Comparison of ENCODE assay signal across 8 mouse cellular contexts in genomic region chr1:119051938-119052551, GRCm38 (mm10). TPM values are rescaled to one million over a fixed set of nuclear protein-coding genes. Genes with fewer than 3 reads are reported as not detected.
A peak's percentile ranks its signal among the peaks of the same experiment; 100 is the strongest.
DNase-seq lines count a peak whose midpoint lies in the region; ATAC-seq lines count a peak whose summit lies in the region.

No protein-coding gene starts in this region.

- H3K9ac ChIP-seq in hindbrain, embryonic 14.5 days, result peak overlapping the region; percentile 35
- peak overlapping the region; percentile 26; the same call in 1 of the 2 replicates for H3K9ac ChIP-seq in midbrain, embryonic 15.5 days

- ATAC-seq in hindbrain, embryonic 14.5 days (ENCODE audit: low FRiP score), result no peak
- no peak for ATAC-seq in midbrain, embryonic 15.5 days (replicated peaks)
- ATAC-seq in erythroblast, adult 5-6 weeks (replicated peaks; ENCODE audit: low FRiP score, poor library complexity, severe bottlenecking), result no peak

- no peaks in the 10 kb centered on the region for H3K36me3 ChIP-seq in hindbrain, embryonic 14.5 days (replicated peaks; ENCODE audit: control insufficient read depth, insufficient read depth)
- H3K36me3 ChIP-seq in midbrain, embryonic 15.5 days (replicated peaks), result no peaks in the 10 kb centered on the region

- peaks cover 37% of the 10 kb centered on the region for H3K27me3 ChIP-seq in hindbrain, embryonic 14.5 days (ENCODE audit: control insufficient read depth, insufficient read depth, low read length)
- H3K27me3 ChIP-seq in midbrain, embryonic 15.5 days (replicated peaks), result peaks cover 36% of the 10 kb centered on the region

- H3K4me2 ChIP-seq in hindbrain, embryonic 14.5 days (replicated peaks), result peak overlapping the region; percentile 99
- peak overlapping the region; percentile 98 for H3K4me2 ChIP-seq in midbrain, embryonic 15.5 days

- H3K4me1 ChIP-seq in hindbrain, embryonic 14.5 days (replicated peaks; ENCODE audit: control insufficient read depth, insufficient read depth, low read length), result peaks cover 39% of the 10 kb centered on the region
- H3K4me1 ChIP-seq in midbrain, embryonic 15.5 days, result peaks cover 58% of the 10 kb centered on the region

- WGBS in hindbrain, embryonic 14.5 days, result 0% methylated on average over 21 of the region's 21 CpGs
- 0% methylated on average over 21 of the region's 21 CpGs for WGBS in midbrain, embryonic 15.5 days

- peak overlapping the region; percentile 45 for H3K4me3 ChIP-seq in hindbrain, embryonic 14.5 days (replicated peaks; ENCODE audit: low read length)
- peak overlapping the region; percentile 44 for H3K4me3 ChIP-seq in midbrain, embryonic 15.5 days

- DNase-seq in kidney, postnatal 4 days, result peak; percentile 37 to 60
- no peak for DNase-seq in kidney, adult 11 months
- DNase-seq in embryo, embryonic 9.5 days (ENCODE audit: extremely low spot score), result peak; percentile 64
- no peak for DNase-seq in hindbrain, embryonic 14.5 days (ENCODE audit: low spot score)
- no peak for DNase-seq in ovary, postnatal 14 days (ENCODE audit: low spot score)
- DNase-seq in adrenal gland, postnatal 36 days, result no peak

- peak overlapping the region; percentile 76 for H3K27ac ChIP-seq in hindbrain, embryonic 14.5 days
- H3K27ac ChIP-seq in midbrain, embryonic 15.5 days, result no peak overlapping the region

- no peaks in the 10 kb centered on the region for H3K9me3 ChIP-seq in hindbrain, embryonic 14.5 days (ENCODE audit: control insufficient read depth, low read length)
- no peaks in the 10 kb centered on the region for H3K9me3 ChIP-seq in midbrain, embryonic 15.5 days

RNA-seq across cellular contexts. Expression of gene Gli2, which starts 1.4 kb away (rescaled TPM):
- 1.8 and 2.0 TPM in 2 replicates for polyA plus RNA-seq in hindbrain, embryonic 14.5 days (2014; fragmentation: Nextera tagmentation; extraction: Ambion mirVana)
- 1.6 and 2.6 TPM in 2 replicates for polyA plus RNA-seq in midbrain, embryonic 15.5 days (2015; fragmentation: Nextera tagmentation; extraction: Ambion mirVana)
- not detected in 2 replicates for total RNA-seq in erythroblast, adult 5-6 weeks (2015; ENCODE audit: low replicate concordance)
- total RNA-seq in erythroblast, adult 5-6 weeks (2017; ENCODE audit: low replicate concordance), result not detected in 2 replicates
- under 1 TPM; 0.60 to 0.66 TPM for total RNA-seq in adrenal gland, postnatal 36 days (2021)

Comparison
In these comparisons a context has a peak if more than half of its experiments do, and no peak if none do; other contexts are left out.
1. DNase-seq: peak in kidney, postnatal 4 days (2 of 2) and embryo, embryonic 9.5 days (single experiment); none in kidney, adult 11 months (single experiment), hindbrain, embryonic 14.5 days (single experiment), ovary, postnatal 14 days (single experiment) and adrenal gland, postnatal 36 days (0 of 2).